Mouse (Mus musculus): Measurements from ENCODE around the gene Spata32. TPM values are rescaled to one million over a fixed set of nuclear protein-coding genes. Genes with fewer than 3 reads are reported as not detected.

The Spata32 gene
- not detected in 2 replicates for polyA plus RNA-seq (2016; fragmentation: Nextera tagmentation; extraction: Ambion mirVana)

DNA sequence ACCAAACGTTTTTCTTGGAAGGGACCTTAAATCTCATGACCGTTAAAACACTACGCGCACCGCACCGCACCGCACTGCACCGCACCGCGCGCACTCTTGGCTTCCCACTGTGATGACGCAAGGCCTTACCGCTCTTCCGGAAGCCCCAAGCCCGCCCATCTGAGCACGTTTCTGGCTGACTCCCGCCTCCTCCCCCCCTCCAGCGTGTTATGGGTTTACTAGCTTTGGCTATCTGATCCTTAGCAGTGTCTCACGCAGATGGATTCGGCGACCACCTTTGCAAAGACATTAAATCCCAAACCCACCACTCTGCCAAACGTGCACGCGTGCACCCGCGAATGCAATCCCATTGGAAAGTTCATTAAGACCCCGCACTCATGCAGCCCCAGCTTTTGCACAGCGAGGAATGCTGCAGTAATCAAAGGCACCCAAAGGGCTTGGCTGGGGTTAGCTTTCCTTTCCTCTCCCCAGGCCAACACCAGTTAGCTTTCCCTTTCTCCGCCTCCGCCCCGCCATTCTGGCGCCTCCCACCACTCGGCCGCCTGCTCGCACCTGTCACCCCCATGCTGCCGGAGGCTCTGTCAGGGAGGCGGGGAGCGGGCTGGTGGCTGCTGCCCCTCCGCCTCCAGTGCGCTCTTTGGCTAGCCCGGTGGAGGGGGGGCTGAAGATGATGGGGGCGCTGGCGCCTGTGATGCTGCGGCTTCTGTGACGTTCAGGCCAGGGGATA lies at the start of gene Spata32:
TSS of gene Spata32 (minus strand) at position 643 of the 727 bp plus-strand sequence.
- H3K4me3 ChIP-seq, result peak within 1 kb of the TSS; percentile 59
- no peaks in the 10 kb centered on the region; the same call in 1 of the 2 replicates for H3K9me3 ChIP-seq (replicated peaks)
- peak; percentile 75 for ATAC-seq
- peaks cover 38% of the 10 kb centered on the region for H3K27me3 ChIP-seq (replicated peaks)
- peak within 1 kb of the TSS; percentile 90 for H3K4me2 ChIP-seq
- H3K27ac ChIP-seq, result peak within 1 kb of the TSS; percentile 22; the same call in 1 of the 2 replicates
- H3K9ac ChIP-seq, result peak within 1 kb of the TSS; percentile 61
- H3K36me3 ChIP-seq, result peaks cover 5% of the 10 kb centered on the region; the same call in 1 of the 2 replicates
- peaks cover 23% of the 10 kb centered on the region for H3K4me1 ChIP-seq
- WGBS (ENCODE audit: insufficient replicate concordance), result under 1% methylated on average over 45 of the region's 45 CpGs

DNA sequence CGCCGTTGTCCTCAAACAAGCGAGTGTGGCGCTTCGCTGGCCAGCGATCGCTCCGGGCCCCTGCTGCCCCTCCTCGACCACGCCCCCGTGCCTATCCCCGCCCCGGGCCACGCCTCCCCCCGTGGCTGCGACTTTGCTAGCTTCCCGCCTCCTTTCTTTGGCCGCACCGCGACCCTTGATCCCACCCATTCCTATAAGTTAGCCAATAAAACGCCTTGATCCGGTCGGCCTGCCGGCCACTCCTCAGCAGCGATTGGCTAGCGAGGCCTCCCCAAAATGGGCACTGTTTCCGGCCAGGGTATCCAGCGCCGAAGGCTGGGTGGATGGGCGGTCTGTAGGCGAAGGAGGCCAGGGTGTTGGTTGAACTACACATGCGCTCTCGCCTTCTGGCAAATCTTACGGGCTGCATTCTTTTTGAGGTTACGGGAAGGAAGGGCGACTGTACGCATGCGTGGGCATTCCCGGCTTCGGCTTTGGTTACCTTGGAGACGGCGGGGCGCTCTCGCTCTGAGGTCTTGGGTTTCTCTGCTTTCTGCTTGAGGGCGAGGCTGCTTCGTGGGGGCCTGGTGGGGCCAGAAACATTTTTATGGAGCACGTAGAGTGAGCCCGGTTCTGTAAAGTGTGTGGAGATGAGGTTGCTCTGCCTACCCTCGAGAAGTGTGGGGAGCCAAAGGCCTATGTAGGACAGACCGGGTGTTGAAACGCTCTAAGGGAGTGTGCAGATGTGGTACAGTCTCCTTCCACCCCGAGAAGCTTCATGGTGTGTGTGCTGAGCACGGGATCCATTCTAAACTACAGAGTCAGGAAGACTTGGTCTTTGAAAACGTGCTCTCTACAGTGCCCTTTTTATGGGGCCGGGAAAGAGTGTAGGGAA lies 49.4 kb upstream of the Spata32 start, which contains the start of gene Map3k14:
TSS of gene Map3k14 (minus strand) at position 127 of the 874 bp plus-strand sequence.
- peak; percentile 97 for ATAC-seq
- peaks cover 54% of the 10 kb centered on the region for H3K4me1 ChIP-seq
- peak within 1 kb of the TSS; percentile 70 for H3K9ac ChIP-seq
- H3K4me3 ChIP-seq, result peak within 1 kb of the TSS; percentile 65
- no peaks in the 10 kb centered on the region for H3K9me3 ChIP-seq (replicated peaks)
- 2% methylated on average over 55 of the region's 55 CpGs for WGBS (ENCODE audit: insufficient replicate concordance)
- H3K36me3 ChIP-seq, result no peaks in the 10 kb centered on the region
- H3K4me2 ChIP-seq, result peak within 1 kb of the TSS; percentile 97
- H3K27ac ChIP-seq, result peak within 1 kb of the TSS; percentile 70
- H3K27me3 ChIP-seq (replicated peaks), result 0 out of 2 replicates have a peak, but pooled peaks cover 11% of the 10 kb centered on the region

- H3K9me3 ChIP-seq (replicated peaks), result no peaks in the 10 kb centered on the region
- peak overlapping the region; percentile 65 for H3K4me3 ChIP-seq
- no peaks in the 10 kb centered on the region for H3K36me3 ChIP-seq
- peak overlapping the region; percentile 70 for H3K9ac ChIP-seq
- ATAC-seq, result no peak; the same call in 1 of the 2 replicates
- H3K27me3 ChIP-seq (replicated peaks), result 0 out of 2 replicates have a peak, but pooled peaks cover 11% of the 10 kb centered on the region
- peak overlapping the region; percentile 97 for H3K4me2 ChIP-seq
- WGBS (ENCODE audit: insufficient replicate concordance), result 2% methylated on average over 42 of the region's 42 CpGs
- H3K27ac ChIP-seq, result peak overlapping the region; percentile 50
- peaks cover 61% of the 10 kb centered on the region for H3K4me1 ChIP-seq
These were observed 48.6 kb upstream of the Spata32 start for GRCm38 (mm10) chr11:103266729-103267345.

DNA sequence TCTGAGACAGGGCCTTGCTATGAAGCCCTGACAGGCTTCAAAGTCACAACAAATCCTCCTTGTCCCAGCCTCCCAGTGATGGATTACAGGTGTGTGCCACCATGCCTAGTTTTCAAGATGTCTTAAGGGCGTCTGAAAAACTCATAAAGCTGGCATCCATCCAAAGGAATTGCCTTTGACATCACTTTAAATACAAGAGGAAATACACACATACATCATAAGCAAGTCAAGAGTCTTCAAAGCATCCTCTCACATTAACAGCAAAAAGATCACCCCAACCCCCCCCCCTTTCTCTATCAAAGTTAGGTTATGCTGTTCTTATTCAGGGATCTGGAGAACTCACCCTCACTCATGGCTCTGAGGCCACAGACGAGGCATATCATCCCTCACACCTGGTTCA lies 47.6 kb upstream of the Spata32 start:
- Histone ChIP-seq H3K4me1 (peaks cover 66% of the 10 kb centered on the region), H3K9me3 (replicated peaks) (no peaks in the 10 kb centered on the region), H3K4me2 (peak overlapping the region; percentile 97), H3K9ac (no peak overlapping the region), H3K27me3 (replicated peaks) (0 out of 2 replicates have a peak, but pooled peaks cover 11% of the 10 kb centered on the region), H3K36me3 (no peaks in the 10 kb centered on the region), H3K4me3 (no peak overlapping the region), H3K27ac (no peak overlapping the region)
- no peak for ATAC-seq
- 45% methylated on average over 2 of the region's 2 CpGs for WGBS (ENCODE audit: insufficient replicate concordance)

- H3K9me3 ChIP-seq (replicated peaks), result no peaks in the 10 kb centered on the region
- no peaks in the 10 kb centered on the region for H3K36me3 ChIP-seq
- WGBS (ENCODE audit: insufficient replicate concordance), result 31% methylated on average over 7 of the region's 7 CpGs
- no peak overlapping the region for H3K9ac ChIP-seq
- peaks cover 68% of the 10 kb centered on the region for H3K4me1 ChIP-seq
- no peak overlapping the region for H3K4me2 ChIP-seq
- H3K27ac ChIP-seq, result no peak overlapping the region
- ATAC-seq, result no peak
- 0 out of 2 replicates have a peak, but pooled peaks cover 11% of the 10 kb centered on the region for H3K27me3 ChIP-seq (replicated peaks)
- H3K4me3 ChIP-seq, result no peak overlapping the region
These were observed 47.0 kb upstream of the Spata32 start for GRCm38 (mm10) chr11:103265211-103265610.

GRCm38 (mm10) chr11:103264427-103265005 lies 46.3 kb upstream of the Spata32 start:
- H3K27me3 ChIP-seq (replicated peaks), result 0 out of 2 replicates have a peak, but pooled peaks cover 11% of the 10 kb centered on the region
- no peaks in the 10 kb centered on the region for H3K36me3 ChIP-seq
- H3K4me1 ChIP-seq, result peaks cover 68% of the 10 kb centered on the region
- H3K9me3 ChIP-seq (replicated peaks), result no peaks in the 10 kb centered on the region
- no peak overlapping the region for H3K4me3 ChIP-seq
- H3K9ac ChIP-seq, result no peak overlapping the region
- H3K4me2 ChIP-seq, result no peak overlapping the region
- no peak overlapping the region for H3K27ac ChIP-seq
- 75% methylated on average over 20 of the region's 20 CpGs for WGBS (ENCODE audit: insufficient replicate concordance)
- ATAC-seq, result no peak

- no peaks in the 10 kb centered on the region for H3K9me3 ChIP-seq (replicated peaks)
- ATAC-seq, result no peak
These were observed 45.3 kb upstream of the Spata32 start for GRCm38 (mm10) chr11:103263551-103263950.

GRCm38 (mm10) chr11:103262412-103263267 lies 44.4 kb upstream of the Spata32 start:
- Histone ChIP-seq H3K9ac (no peak overlapping the region), H3K36me3 (no peaks in the 10 kb centered on the region), H3K4me3 (no peak overlapping the region), H3K9me3 (replicated peaks) (no peaks in the 10 kb centered on the region), H3K4me2 (peak overlapping the region; percentile 8), H3K27me3 (replicated peaks) (0 out of 2 replicates have a peak, but pooled peaks cover 16% of the 10 kb centered on the region), H3K27ac (no peak overlapping the region), H3K4me1 (peaks cover 58% of the 10 kb centered on the region)
- ATAC-seq, result no peak
- WGBS (ENCODE audit: insufficient replicate concordance), result 58% methylated on average over 20 of the region's 20 CpGs

More at GRCm38 (mm10) chr11:103263551-103263950, 45.3 kb upstream of the Spata32 start:
- Histone ChIP-seq H3K27me3 (replicated peaks) (0 out of 2 replicates have a peak, but pooled peaks cover 15% of the 10 kb centered on the region), H3K9ac (no peak overlapping the region), H3K4me3 (no peak overlapping the region), H3K27ac (no peak overlapping the region), H3K4me2 (no peak overlapping the region), H3K4me1 (peaks cover 67% of the 10 kb centered on the region), H3K36me3 (no peaks in the 10 kb centered on the region)
- WGBS (ENCODE audit: insufficient replicate concordance), result 49% methylated on average over 10 of the region's 10 CpGs

DNA sequence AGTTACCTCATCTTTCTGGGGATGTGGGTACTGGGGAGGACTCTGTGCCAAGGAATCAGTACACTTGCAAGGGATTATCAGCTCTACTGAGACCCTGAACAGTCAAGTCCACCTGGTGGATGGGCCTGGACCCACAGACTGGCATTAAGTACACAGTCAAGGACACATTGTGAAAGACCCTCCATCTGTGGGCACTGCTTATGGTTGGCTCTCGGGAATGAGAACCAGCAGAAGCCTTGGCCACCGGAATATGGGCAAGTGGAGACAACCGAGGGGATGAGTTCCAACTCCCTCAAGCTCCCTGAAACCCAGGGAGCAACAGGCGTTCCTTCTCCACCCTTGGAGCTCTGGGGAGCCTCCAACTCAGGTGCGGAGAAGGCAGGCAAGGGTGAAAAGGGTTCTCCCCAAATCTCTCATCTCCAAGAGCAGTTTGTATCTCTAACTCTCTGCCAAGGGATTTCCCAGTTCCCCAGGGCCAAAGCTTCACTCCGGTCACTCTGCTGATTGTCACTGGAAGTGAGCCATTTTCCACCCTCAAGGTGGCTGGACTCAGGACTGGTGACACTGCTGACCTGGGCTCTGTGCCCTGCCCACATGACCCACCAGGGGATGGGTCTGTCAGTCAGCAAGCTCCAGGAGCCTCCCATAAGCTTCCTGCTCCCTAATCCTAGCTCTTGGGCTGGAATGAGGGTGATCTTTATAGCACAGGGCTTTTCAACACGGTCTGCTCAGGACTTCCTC lies 43.6 kb upstream of the Spata32 start:
- Histone ChIP-seq H3K4me1 (peaks cover 52% of the 10 kb centered on the region), H3K27me3 (replicated peaks) (0 out of 2 replicates have a peak, but pooled peaks cover 16% of the 10 kb centered on the region), H3K4me2 (no peak overlapping the region; the same call in 1 of the 2 replicates), H3K4me3 (no peak overlapping the region), H3K9me3 (replicated peaks) (no peaks in the 10 kb centered on the region), H3K36me3 (no peaks in the 10 kb centered on the region), H3K9ac (no peak overlapping the region), H3K27ac (no peak overlapping the region)
- 76% methylated on average over 7 of the region's 7 CpGs for WGBS (ENCODE audit: insufficient replicate concordance)
- no peak for ATAC-seq

Data from liver, embryonic 12.5 days (tissue).